Mouse (Mus musculus) neural tube, embryonic 10.5 days (tissue): ENCODE data around the gene Hibch.
"Not testable (repeated sequence)": the region's sequence is repeated elsewhere in the genome, so short reads cannot be mapped to it uniquely, and the experiment has no call there.

Experiments used
- DNase-seq: peaks from one replicate; pipeline ENCODE4 v3.0.0-alpha.2; 2017; ENCODE audit warnings: low spot score; ENCODE audit errors: extremely low spot score

Gene Hibch

DNA sequence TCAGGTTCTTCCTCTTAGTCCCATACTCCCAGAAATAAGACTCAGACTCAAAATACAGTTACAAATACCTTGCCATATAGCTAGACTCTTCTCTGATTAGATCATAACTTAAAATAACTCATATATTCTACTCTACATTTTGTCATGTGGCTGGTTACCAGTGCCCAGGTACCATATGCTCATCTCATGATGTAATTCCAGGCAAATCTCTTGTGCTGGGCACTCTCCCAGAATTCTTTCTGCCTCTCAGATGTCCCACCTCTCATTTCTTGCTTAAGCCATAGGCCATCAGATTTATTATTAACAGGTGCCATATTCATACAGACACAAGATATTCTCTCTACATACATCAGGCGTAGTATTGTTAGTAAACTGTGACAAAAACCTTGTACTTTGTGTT, 23.1 kb downstream of the Hibch start:
- no peak for DNase-seq

DNA sequence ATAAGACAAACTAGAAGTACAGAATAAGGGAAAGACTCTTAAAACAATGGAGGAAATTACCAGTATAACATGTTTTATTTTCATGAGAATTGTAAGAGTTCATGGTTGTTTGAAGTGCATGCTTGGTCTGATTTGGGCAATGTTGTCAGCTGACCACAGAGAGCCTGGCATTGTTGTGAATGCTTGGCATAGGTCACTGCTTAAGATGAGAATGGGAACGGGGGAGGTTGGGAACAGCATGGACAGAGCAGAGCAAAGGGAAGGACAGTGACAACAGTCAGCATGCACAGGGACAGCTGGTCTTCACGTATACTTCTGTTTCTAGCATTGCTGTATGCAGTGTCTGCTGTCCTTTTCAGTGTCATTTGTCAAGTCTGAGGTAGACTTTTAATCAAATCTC, 39.5 kb downstream of the Hibch start:
- no peak for DNase-seq

DNA sequence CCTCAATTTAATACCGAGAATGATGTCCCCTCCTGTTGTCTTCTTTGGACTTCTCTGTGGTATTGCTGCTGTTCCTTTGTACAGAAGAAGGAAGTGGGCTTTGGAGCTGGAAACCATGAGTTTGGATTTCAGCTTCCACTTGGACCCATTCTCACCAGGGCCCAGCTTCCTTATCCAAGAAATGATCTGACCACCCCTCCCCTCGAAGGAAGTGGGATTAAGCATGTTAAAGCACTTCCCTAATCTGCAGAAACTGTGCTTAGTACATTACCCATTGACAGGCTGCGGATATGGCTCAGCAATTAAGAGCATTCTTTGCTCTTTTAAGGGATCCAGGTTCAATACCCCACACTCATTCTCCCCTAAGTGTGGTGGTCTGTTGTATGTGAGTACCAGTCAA, 65.1 kb downstream of the Hibch start:
- no peak for DNase-seq

DNA sequence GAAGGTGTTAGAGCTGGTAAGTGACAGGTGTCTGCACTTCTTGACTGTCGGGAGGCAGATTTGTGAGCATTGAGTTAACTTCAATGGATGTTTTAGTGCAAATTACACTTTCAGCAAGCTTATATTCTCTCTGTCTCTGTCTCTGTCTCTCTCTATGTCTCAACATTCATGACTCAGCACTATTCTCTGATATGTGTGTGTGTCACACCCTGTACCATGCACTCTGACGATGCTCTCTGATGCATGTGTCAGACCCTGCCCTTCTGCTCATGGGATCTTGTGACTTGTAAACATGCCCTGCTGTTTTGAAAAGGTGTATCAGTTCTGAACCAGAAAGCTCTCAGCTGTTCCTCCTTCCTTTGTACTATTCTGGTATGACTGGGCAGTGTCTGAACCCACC, 71.9 kb downstream of the Hibch start:
- DNase-seq = no peak

DNA sequence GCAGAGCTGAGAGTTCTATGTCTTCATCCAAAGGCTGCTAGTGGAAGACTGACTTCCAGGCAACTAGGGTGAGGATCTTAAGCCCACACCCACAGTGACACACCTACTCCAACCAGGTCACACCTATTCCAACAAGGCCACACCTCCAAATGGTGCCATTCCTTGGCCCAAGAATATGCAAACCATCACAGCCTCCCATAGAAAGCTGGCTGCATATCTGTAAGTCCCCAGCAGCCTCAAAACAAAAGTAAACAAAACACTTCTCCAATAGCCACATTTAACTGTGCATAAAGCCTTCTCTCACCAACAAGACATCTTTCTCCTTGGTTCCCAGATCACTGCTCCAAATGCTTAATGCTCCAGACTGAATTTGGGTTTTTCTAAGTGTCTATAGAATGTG, 74.2 kb downstream of the Hibch start:
- DNase-seq = not testable (repeated sequence)

DNA sequence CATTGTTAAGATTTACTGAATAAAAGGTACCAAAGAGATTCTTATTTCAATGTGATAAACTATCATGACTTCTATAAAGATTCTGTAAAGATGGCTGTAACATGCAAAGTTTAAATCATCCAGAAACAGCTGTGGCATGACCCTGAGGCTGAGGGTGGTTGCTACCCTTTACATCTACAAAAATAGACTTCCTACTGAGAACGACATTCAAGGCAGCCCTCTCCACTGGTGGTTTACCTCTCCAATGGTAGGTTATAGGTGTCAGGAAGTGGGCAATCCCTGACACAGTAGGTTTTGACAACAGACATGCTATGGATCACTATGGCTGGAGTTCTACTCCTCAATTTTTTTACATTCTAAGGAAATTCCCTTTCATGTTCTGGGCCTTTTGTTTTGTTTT, 79.8 kb downstream of the Hibch start:
- DNase-seq = not testable (repeated sequence)

DNA sequence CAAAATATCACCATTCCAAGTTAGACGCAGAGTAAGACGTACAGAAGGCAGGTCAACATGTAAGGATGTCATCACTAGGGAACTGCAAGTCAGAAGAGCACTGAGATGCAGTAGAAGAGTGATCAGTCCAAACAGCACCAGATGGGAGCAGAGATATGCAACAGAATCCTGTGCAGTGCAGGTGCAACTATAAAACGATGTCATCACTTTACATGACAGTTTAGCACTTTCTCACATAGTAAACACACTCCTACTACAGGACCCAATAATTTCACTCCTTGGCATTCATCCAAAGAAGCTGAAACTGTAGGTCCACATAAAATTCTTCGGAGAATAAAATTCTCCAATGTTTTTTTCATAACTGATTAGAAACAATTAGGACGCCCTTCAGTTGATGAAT, 89.8 kb downstream of the Hibch start:
- no peak for DNase-seq

DNA sequence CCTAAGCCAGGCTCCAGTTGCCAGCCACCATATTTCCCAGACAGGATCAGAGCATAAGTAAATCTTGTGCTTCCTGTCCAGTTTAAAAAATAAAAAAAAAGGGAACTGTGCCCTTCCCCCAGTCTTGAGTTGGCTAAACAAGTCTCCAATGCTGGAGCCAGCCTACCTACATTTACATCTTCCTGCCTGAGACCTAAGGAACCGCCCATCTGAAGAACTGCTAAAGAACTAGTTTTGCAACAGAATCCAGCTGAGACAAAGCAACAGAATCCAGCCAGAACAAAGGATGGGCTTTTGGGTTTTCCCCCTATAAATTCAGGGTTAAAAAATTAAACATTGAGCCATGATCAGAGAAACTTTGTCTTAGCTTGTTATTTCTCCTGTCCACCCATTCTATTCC, 94.3 kb downstream of the Hibch start:
- no peak for DNase-seq

DNA sequence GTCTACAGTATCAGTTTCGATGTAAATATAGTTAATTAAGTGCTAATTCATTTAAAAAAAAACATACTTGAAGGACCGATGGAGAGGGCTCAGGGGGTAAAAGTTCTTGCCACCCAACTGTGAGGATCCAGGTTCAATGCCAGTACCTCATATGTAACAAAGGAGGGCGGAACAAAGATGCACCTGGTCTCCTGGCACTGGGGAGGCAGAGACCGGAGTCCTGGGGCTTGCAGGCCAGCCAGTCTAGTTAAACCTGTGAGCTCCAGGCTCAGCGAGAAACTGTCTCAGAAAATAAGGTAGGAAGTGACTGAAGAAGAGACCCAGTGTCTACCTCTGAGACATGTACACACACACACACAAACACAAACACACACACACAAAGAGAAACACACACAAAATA, 103.2 kb downstream of the Hibch start:
- DNase-seq = no peak

DNA sequence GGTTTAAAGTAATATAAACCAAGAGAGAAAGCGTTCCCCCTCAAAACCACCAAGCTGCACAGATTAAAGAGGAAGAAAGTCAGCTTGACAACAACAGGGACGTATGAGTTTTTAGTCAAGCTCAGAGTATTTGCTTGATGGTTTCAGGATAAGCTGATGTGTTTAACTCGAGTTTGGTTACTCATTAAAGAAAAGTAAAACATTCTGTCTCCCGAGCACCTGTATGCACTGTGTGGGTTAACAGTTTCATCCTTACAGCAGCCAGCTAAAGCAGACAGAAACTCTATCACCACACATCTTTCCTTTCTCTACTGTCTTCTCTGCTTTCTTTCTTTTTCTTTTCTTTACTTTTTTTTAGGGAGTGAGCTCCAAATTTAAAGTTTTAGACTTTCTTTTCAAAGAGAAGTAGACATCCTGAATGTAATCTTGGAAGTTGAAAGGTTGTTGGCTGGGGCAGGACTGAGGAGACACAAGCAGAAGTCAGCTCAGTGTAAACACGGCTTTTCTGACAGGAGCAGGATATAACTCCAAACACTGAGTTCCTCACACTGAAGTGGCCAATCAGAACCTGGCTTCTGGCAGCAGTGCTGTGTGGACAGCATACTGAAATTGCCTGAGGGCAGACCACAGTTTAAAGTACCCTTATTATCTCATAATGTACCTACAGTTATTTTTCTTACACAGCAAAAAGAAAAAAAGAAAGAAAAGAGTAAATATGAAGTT, 106.6 kb downstream of the Hibch start:
- no peak for DNase-seq

DNA sequence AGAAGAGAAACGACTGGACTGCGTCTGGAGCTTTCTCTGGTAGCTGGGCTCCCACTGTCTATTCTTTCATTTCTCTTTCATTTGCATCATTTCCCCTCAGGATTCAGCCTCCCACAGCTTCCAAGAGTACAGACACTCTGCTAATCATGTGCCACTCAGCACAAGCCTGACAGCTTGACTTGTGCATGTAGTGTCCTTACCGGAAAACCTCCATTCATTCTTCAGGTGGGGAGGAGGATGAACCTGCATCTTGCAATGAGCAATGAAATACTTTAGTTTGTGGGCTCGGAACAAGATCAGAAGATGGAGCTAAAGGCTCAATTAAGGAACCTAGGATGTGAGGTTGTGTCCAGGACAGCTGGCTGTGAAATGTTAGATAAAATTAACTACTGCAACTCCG, 107.4 kb downstream of the Hibch start:
- DNase-seq = no peak

DNA sequence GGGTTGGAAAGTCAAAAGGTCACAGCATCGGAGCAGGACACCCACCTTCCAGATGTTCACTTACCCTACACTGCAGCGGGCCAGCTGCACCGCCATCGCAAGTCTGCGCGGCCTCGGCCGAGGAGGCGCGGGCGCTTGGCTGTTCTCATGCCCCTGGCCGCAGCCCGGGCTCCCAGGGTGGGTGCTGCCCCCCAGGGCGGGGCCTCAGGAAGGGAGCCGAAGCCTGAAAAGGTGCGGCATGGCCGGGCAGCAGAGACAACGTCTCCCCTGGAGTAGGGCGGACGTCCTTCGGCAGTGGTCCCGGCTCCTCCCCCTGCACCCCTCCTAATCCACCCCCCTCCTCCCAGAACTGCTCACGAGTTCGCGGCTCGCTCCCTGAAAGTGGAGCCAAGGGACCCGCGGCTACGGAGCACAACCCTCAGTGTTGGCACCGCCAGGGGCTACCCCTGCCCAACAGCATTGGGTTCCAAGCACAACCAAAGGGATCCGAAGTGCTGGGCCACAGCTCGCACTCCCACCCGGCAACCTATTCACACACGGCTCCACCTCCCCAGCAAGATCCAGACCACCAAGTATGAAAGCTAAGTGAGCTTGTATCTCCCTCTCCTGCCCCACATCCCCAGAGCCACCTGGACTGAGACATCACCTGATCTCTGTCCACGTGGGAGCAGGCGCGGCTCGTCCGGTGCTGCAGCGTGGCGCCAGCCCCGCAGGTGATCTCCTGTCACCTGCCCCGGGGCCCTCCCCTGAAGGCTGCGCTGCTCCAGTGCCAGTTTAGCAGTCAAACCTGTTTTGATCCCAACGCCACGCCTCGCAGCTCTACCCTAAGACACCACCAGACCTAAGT, 108.0 kb downstream of the Hibch start:
- DNase-seq = peak; percentile 53

DNA sequence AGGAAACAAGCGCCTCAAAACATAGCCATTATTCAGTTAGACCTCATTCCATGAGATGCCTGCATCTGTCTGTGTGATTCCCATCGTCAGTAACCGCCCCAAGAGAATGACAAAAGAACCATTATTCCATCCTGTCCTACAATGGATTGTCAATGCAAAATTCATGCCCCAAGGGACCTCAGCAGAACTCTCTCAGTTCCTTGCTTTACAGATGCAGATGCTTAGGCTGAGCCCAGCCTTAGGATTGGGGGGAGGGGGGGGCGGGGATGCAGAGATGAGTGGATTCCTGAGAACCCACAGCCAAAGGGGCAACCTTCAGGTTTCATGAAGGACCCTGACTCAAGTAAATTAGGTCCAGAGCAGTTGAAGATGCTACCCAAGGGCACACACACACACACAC, 108.8 kb downstream of the Hibch start:
- no peak for DNase-seq

DNA sequence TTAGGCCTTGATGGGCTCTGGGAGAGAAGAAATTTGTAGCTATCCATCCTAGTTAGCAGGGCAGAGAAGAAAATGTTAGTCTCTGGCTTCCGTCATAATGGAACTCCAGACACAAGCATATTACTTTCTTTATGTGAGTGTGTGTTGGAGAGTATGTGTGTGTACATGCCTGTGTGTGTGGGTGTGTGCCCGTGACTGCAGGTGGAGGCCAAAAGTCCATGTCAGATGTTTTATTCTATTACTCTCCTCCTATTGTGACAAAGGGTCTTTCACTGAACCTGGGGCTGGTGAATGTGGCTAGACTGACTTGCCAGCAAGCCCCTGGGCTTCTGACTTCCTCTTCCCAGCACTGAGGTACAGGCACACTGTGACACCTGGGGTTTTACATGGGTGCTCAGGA, 109.7 kb downstream of the Hibch start:
- DNase-seq = no peak

DNA sequence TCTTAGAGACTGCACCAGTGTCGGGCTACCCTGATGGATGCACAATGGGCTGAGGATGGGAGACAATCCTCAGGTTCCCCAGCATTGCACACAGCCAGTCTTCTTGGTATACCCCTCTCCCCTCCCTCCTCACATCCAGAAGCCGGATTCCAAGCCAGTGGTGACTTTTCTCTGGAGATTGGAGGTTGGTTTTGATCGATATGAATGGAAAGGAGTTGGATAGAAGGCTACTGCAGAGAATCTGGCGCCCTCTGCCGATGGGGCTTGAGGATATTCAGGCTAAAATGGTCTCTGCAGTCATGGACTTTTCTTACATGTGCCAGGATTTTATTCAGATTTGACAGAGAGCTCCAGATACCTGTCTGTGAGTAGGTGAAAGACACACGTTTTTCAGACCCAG, 110.4 kb downstream of the Hibch start:
- no peak for DNase-seq

DNA sequence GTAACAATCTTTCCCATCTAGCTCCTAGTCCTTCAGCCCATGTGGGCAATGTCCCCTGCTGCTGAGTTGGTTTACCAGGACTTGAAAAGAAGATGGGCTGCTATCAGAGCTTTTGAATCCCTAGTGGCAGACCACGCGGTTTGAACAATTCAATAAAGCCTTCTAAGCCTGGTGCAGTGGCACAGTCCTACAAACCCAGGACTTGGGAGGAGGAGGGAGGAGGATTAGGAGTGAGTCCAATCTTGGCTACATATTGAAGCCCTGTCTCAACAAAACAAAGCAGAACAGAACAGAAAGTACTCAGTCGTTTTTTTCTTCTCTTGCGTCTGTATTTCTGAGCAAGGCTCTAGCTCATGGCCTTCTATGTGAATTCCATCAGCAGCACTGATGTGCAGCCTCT, 112.0 kb downstream of the Hibch start:
- no peak for DNase-seq

DNA sequence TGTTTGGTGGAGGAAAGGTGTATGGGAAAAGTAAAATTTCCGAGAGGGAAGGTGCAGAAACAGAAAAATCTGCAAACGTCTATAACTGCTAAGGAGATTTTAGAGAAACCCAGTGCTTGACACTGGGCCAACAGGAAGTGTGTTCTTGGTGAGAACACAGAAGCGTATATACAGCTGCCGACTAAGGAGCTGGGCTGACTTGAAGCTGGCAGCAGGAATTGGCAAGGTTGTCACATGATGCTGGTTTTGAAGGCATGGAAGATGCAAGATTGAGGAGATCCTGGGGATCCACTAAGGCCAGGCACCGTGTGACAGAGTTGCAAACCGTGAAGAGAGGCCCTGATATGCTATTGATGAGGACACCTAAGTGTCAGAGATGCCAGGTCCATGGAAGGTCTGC, 115.5 kb downstream of the Hibch start:
- no peak for DNase-seq

DNA sequence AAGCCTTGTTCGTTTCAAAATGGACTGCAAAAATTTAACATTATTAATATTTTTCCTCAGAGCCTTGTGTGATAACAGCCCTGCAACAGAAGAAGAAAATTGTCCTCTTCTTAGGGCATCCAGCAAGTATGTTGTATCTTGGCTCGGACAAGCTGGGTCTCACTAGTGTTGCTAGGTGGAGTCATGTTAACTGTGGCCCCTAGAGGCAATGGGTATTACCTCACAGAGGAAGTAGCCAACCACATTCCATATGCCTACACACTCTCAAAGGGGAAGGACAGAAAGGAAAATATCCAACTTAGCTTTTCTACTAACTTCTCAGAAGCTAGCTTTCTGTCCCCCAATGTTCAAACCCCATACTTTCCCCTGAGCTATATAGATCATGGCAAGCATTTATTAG, 118.4 kb downstream of the Hibch start:
- no peak for DNase-seq

DNA sequence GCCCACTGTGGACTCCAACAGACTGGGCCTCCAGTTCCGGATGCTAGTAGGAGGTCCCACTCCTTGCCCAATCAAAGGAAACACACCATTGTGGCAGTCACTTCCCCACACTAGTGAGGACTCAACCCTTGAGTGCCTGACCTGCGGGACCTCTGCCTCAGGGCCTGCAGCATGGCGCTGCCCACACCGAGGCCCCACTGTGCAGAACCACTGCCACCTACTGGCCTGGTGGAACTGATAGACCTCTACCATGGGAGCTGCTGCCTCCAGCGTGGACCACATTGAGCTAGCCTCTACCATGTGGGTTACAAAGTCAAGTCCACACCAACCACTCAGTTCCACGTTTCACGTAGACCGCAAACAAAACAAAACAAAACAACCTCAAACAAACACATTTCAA, 119.9 kb downstream of the Hibch start:
- no peak for DNase-seq
